Mouse (Mus musculus): ENCODE results near the gene Esrrb.

- TF ChIP-seq CTCF (IDR thresholded peaks at IDR 0.05; ENCODE audit: low read depth): no peak
- no peak for TF ChIP-seq EP300 (IDR thresholded peaks at IDR 0.05; ENCODE audit: low read depth)
Measured at GRCm38 (mm10) chr12:86556796-86557517, 196.0 kb downstream of the Esrrb start.
